Mouse (Mus musculus): ENCODE measurements around the gene Creb3.
"Not testable (repeated sequence)": the region's sequence is repeated elsewhere in the genome, so short reads cannot be mapped to it uniquely, and the experiment has no call there.

The Creb3 gene

DNA sequence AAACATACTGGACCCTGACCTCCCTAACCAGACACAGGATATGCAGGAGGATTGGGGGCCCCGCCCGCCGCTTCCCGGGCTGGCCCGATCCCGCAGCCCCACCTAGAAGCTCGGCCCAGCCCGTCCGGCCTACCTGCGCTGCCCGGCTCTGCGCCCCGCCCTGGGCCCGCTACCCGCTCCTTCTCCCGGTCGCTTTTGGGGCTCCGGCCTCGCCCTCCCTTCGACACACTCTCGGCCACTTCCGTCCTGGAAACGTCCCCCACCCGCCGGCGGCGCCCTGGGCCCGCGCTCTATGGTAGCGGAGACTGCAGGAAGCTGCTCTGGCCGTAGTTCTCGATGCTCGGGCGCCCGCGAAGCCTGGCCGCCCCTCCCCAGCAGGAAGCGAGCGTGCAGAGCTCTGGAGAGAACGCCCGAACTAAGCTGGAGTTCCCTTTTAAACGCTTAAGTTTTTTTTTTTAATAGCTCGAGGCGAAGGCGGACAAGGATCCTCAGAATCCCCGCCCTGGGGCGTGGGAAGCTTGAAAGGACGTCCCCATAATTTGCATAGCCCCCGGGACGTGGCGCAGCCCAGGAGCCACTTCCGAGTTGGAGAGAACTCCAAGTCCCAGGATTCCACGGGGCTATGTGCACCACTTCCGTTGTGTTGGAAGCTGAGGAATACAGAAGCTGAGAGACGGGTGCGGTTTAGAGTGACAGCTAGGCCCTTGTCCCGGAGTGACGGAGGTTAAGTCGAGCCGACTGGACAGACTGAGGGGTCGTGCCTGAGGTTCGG lies at the start of gene Creb3, which contains the start of gene Tln1:
TSS of gene Creb3 (plus strand) at position 336 of the 772 bp plus-strand sequence.
TSS of gene Tln1 (minus strand) at position 695 of the 772 bp plus-strand sequence.
- DNase-seq (ENCODE audit: low read depth, low spot score) = peak; percentile 91

DNA sequence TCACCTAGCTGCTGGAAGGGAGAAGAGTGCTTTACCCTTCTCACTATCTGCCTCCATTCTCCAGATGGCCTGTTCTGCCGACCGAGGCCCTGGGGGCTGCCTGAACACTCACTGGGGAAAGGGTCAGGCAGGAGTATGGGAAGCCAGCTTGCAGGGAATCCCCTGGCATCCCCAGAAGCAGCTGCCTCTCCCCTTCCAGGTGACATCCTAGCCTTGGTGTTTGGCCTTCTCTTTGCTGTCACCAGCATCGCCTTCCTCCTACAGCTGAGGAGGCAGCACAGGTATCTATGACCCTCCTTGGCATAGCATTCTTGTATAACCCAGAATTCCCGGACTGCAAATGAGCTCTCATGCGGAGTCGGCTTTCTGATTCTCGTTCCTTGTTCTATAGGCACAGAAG lies 49.5 kb upstream of the Creb3 start:
- DNase-seq (ENCODE audit: low read depth, low spot score) = no peak

GRCm38 (mm10) chr4:43513300-43513699 lies 48.8 kb upstream of the Creb3 start:
- DNase-seq (ENCODE audit: low read depth, low spot score) = no peak

- no peak for DNase-seq (ENCODE audit: low read depth, low spot score)
These were observed 48.3 kb upstream of the Creb3 start for GRCm38 (mm10) chr4:43513791-43514190.

DNA sequence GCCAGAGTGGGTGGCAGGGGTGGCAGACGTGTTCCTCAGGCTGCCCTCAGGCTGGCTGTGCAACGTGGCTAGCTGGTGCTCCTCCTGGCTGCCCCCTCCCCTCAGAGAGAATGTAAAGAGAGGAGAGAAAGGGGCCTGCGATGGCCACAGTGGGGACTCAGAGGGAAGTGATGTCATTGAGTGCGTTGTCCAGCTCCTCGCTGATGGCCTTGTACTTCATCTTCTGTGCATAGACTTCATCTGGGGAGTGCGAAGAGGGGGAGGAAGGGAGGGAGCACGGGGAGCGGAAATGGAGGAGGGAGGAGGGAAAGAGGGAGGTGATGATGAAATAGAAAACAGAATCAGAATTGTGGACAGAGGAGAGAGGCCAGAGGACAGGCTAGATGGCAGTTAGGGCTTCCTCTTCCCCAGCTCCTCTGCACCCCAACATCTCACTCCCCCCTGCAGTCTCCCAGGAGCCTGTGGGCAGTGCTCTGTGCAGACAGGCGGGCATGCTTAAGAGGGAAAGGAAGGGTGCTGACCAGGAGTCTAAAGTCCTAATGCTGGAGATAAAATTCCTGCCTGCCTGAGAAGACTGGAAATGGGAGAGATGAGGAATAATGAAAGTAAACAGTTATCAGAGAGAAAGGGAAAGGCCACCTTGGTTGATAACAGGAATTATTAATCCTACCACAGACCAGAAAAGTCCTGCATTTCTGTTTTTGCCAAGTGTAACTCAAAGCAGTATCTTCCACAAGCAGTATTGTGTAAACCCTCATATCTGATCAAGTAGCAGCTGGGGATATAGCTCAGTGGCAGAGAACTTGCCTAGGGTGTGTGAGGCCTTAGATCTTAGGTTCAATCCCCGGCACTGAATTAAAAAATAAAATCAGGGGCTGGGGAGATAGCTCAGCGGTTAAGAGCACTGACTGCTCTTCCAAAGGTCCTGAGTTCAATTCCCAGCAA lies 46.1 kb upstream of the Creb3 start:
- no peak for DNase-seq (ENCODE audit: low read depth, low spot score)

DNA sequence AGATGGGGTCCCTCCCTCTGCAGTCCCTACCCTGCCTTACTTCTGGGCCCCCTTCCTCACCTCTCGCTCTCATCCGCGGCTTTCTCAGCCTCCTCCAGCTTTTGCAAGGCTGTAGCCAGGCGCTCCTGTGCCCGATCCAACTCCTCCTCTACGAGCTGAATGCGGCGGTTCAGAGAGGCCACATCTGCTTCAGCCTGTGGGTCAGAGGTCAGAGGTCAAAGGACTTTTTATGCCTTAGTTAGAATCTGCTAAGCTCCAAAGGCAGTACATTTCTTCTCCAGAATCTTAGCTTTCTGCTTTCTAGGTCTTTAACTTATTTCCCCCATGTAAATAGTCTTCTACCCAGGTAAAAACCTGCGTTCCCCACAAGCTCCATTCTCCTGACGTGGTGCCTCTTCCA lies 42.6 kb upstream of the Creb3 start:
- DNase-seq (ENCODE audit: low read depth, low spot score) = no peak

DNA sequence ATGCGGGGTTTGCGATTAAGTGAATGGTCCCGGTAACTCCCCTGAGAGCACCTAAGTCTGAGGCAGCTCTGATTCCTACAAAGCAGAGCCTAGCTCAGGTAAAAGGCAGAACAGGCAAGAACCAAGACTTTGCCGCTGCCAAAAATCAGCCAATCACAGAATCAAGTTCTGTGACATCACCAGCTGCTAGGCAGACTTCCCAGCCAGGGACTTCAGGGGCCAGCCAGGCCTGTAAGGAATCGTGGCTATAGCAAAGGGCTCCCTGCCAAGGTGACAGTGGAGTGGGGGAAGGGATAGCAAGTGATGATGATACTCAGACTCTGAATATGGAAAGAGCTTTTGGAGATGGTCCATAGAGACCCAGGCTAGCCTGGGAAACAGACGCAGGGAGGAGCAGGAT lies 42.2 kb upstream of the Creb3 start:
- DNase-seq (ENCODE audit: low read depth, low spot score) = peak; percentile 95

DNA sequence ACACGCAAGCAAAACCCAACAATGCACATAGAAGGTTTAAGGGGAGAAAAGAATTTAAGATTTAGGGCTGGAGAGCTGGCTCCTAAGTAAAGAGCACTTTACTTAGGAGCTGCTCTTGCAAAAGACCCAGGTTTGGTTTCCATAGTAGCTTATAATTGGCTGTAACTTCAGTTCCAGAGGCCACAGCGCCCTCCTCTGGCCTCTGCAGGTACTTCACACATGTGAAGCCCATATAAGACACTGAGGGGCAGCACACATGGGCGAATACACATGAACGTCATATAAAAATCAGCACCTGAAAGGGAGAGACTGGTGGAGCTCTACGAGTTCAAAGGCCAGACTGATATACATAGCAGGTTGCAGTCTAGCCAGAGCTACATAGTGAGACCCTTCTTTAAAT lies 34.3 kb upstream of the Creb3 start:
- DNase-seq (ENCODE audit: low read depth, low spot score) = no peak

- no peak for DNase-seq (ENCODE audit: low read depth, low spot score)
These were observed 33.6 kb upstream of the Creb3 start for GRCm38 (mm10) chr4:43528487-43528886.

- DNase-seq (ENCODE audit: low read depth, low spot score) = no peak
These were observed 32.0 kb upstream of the Creb3 start for GRCm38 (mm10) chr4:43530081-43530501.

GRCm38 (mm10) chr4:43530581-43530980 lies 31.6 kb upstream of the Creb3 start:
- peak; percentile 84 for DNase-seq (ENCODE audit: low read depth, low spot score)

- DNase-seq (ENCODE audit: low read depth, low spot score) = peak; percentile 68
These were observed 28.9 kb upstream of the Creb3 start for GRCm38 (mm10) chr4:43533270-43533669.

GRCm38 (mm10) chr4:43535628-43536027 lies 26.5 kb upstream of the Creb3 start:
- no peak for DNase-seq (ENCODE audit: low read depth, low spot score)

DNA sequence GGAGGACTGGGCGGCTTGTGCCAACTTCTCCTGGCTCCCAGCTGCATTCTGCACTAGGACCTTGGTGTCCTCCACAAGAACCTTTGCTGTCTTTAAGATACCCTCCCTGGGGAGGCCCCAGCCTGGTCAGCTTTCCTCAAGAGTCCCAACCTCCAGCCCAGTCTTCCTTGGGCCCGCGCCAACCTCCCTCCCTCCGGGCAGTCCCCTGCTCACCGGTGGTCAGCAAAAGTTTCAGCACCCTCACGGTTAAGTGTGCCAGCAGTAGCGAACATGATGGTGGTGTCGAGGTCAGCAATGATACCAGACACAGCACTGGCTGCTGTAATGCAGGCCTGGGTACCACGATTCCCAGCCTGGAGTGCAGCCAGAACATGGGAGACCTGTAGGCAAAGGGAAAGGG lies 26.1 kb upstream of the Creb3 start:
- no peak for DNase-seq (ENCODE audit: low read depth, low spot score)

- DNase-seq (ENCODE audit: low read depth, low spot score) = no peak
These were observed 20.1 kb upstream of the Creb3 start for GRCm38 (mm10) chr4:43542044-43542443.

GRCm38 (mm10) chr4:43546375-43547047 lies 15.6 kb upstream of the Creb3 start:
- DNase-seq (ENCODE audit: low read depth, low spot score) = no peak

GRCm38 (mm10) chr4:43547160-43547559 lies 15.0 kb upstream of the Creb3 start:
- no peak for DNase-seq (ENCODE audit: low read depth, low spot score)

- DNase-seq (ENCODE audit: low read depth, low spot score) = no peak
These were observed 13.1 kb upstream of the Creb3 start for GRCm38 (mm10) chr4:43549055-43549454.

DNA sequence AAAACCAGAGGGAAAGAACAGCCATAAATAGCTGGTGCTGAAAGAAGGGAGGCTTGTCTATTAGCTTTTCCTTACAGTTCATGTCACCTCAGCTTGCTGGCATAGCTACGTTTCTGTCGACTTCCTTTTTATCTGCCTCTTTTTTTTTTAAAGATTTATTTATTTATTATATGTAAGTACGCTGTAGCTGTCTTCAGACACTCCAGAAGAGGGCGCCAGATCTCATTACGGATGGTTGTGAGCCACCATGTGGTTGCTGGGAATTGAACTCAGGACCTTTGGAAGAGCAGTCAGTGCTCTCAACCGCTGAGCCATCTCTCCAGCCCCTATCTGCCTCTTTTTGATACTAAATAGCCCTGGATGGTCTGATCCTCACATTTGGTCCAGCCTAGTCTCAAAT lies 10.3 kb upstream of the Creb3 start:
- not testable (repeated sequence) for DNase-seq (ENCODE audit: low read depth, low spot score)

- DNase-seq (ENCODE audit: low read depth, low spot score) = no peak
These were observed 9.7 kb upstream of the Creb3 start for GRCm38 (mm10) chr4:43552437-43552836.

- DNase-seq (ENCODE audit: low read depth, low spot score) = no peak
These were observed 8.2 kb upstream of the Creb3 start for GRCm38 (mm10) chr4:43553891-43554290.

DNA sequence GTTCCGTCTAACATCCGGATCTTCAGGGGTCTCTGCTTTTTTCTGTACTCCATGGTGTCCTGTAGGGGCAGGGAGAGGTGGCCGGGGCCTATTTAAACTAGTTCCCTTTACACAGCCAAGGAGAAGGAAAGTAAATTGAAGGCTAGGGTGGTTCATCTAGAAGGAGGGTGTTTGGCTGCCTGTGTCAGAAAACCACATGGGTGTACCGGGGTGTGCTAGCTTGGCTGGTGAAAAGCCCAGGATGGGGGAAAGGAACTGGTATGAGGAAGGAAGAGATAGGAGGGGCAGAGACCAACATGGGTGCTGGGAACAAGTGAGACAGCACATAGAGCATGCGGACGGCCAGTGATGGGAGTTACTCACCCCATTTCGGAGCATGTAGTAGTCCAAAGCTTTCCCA lies 6.2 kb upstream of the Creb3 start:
- DNase-seq (ENCODE audit: low read depth, low spot score) = no peak

All from skeletal muscle tissue, adult 2 months (tissue).